Mouse (Mus musculus): ENCODE results near the gene Magi2. TPM values are rescaled to one million over a fixed set of nuclear protein-coding genes. Genes with fewer than 3 reads are reported as not detected.

Gene Magi2
- polyA plus RNA-seq, 1 experiment from 2014 or later, result 6.1 TPM

DNA sequence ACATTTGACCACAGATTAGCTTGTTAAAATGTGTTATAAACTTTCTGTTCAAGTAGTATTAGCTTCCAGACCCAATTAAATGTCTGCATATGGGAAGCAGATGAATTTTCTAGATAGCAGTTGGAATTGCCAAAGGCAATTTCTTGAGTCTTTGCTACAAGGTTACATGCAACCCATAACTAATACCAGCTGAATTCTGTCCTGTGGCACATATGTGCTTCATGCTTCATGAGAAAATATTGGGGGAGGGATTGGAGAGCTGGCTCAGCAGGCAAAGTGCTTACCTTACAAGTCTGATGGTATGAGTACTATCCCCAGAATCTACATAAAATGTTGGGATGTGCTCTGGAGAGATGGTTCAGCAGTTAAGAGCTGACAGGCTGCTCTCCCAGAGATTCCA, 499.4 kb downstream of the Magi2 start:
- Histone ChIP-seq H3K36me3 (ENCODE audit: control insufficient read depth, insufficient read depth, low read length) (no peaks in the 10 kb centered on the region), H3K27ac (ENCODE audit: low read depth, low read length) (no peak overlapping the region), H3K4me2 (ENCODE audit: low read depth) (no peak overlapping the region), H3K4me3 (ENCODE audit: low read depth, low read length) (no peak overlapping the region), H3K4me1 (ENCODE audit: control insufficient read depth, insufficient read depth, low read length) (no peaks in the 10 kb centered on the region), H3K27me3 (ENCODE audit: control insufficient read depth, insufficient read depth, low read length) (no peaks in the 10 kb centered on the region), H3K9ac (ENCODE audit: low read length) (no peak overlapping the region), H3K9me3 (ENCODE audit: control insufficient read depth, low read length) (no peaks in the 10 kb centered on the region)
- DNase-seq (ENCODE audit: low spot score) (no peak), ATAC-seq (ENCODE audit: insufficient read depth, low FRiP score, low TSS enrichment) (no peak)

DNA sequence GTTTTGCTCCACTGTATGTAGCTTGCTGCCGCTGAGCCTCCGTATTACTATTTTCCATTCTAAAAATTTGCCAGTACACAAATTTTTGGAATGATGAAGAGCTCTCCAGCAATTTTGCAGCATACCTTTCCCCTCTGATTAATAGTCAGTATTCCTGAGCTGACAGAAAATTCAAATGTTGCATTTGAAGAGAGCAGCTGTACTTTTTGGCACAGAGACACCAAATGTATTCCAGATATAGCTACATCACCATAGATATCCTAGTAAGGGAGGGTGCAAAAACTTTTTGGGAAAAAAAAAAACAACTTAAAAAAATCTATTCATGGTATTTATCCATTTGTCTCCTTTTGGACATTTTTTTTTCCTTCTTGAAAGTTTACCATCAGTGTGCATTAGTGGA, 518.5 kb downstream of the Magi2 start:
- Histone ChIP-seq H3K27ac (ENCODE audit: low read depth, low read length) (no peak overlapping the region), H3K4me3 (ENCODE audit: low read depth, low read length) (no peak overlapping the region), H3K4me1 (ENCODE audit: control insufficient read depth, insufficient read depth, low read length) (no peaks in the 10 kb centered on the region), H3K27me3 (ENCODE audit: control insufficient read depth, insufficient read depth, low read length) (no peaks in the 10 kb centered on the region), H3K9ac (ENCODE audit: low read length) (no peak overlapping the region), H3K4me2 (ENCODE audit: low read depth) (no peak overlapping the region), H3K9me3 (ENCODE audit: control insufficient read depth, low read length) (no peaks in the 10 kb centered on the region), H3K36me3 (ENCODE audit: control insufficient read depth, insufficient read depth, low read length) (no peaks in the 10 kb centered on the region)
- WGBS, result 95% methylated on average over 2 of the region's 2 CpGs
- no peak for DNase-seq (ENCODE audit: low spot score)
- ATAC-seq (ENCODE audit: insufficient read depth, low FRiP score, low TSS enrichment), result no peak

DNA sequence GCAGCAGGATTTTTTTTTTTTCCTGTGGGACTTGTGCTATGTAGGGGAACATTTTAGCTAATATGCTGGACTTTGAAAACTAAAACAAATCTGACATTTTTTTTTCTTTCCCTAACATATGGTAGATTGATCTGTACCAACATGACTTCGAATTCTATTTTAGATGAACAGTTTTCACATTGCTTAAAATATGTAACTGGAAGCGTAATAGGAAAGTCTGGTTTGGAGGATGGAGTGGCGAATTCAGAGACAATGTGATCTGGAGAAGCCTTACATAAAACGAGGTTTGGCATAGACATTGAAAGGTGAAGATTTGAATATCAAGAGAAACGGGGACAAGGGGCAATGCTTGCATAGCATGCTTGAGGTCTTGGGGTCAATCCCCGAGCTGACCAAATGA, 519.1 kb downstream of the Magi2 start:
- DNase-seq (ENCODE audit: low spot score), result no peak
- no peaks in the 10 kb centered on the region for H3K4me1 ChIP-seq (ENCODE audit: control insufficient read depth, insufficient read depth, low read length)
- no peak for ATAC-seq (ENCODE audit: insufficient read depth, low FRiP score, low TSS enrichment)
- H3K9ac ChIP-seq (ENCODE audit: low read length), result no peak overlapping the region
- no peak overlapping the region for H3K27ac ChIP-seq (ENCODE audit: low read depth, low read length)
- 60% methylated on average over 6 of the region's 6 CpGs for WGBS
- no peaks in the 10 kb centered on the region for H3K9me3 ChIP-seq (ENCODE audit: control insufficient read depth, low read length)
- H3K36me3 ChIP-seq (ENCODE audit: control insufficient read depth, insufficient read depth, low read length), result no peaks in the 10 kb centered on the region
- no peak overlapping the region for H3K4me3 ChIP-seq (ENCODE audit: low read depth, low read length)
- no peaks in the 10 kb centered on the region for H3K27me3 ChIP-seq (ENCODE audit: control insufficient read depth, insufficient read depth, low read length)
- no peak overlapping the region for H3K4me2 ChIP-seq (ENCODE audit: low read depth)

DNA sequence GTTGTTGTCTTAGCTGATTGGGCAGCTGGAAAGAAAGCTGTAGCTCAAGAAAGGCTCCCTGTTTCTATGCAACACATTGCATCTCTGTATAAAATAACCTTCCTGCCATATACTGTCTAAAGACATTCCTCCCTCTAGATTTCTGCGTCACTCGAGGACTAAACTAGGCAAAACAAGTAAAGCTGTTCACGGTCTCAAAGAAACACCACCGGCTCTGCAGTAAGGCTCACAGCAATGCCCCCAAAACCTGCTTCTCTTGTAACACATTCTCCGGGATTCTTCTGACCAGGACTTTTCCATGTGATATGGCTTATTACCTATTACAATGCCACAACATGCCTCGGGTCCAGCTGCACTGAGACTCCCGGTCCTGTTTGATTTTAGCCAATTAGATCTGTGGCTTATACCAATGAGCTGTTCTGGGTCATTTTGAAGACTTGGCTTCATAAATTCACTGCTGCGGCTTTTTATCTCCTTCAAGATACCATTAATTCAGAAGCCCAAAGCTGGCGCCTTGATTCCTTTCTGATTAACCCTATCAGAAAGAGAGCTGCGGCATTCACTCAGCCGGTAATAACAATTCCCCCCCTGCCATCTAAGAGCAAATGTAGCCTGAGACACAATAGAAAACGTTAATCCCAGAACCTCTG, 520.2 kb downstream of the Magi2 start:
- H3K27ac ChIP-seq (ENCODE audit: low read depth, low read length), result no peak overlapping the region
- no peaks in the 10 kb centered on the region for H3K9me3 ChIP-seq (ENCODE audit: control insufficient read depth, low read length)
- DNase-seq (ENCODE audit: low spot score), result no peak
- 61% methylated on average over 12 of the region's 12 CpGs for WGBS
- H3K4me2 ChIP-seq (ENCODE audit: low read depth), result no peak overlapping the region
- H3K9ac ChIP-seq (ENCODE audit: low read length), result no peak overlapping the region
- H3K4me3 ChIP-seq (ENCODE audit: low read depth, low read length), result no peak overlapping the region
- ATAC-seq (ENCODE audit: insufficient read depth, low FRiP score, low TSS enrichment), result peak; percentile 50; the same call in 1 of the 2 replicates
- no peaks in the 10 kb centered on the region for H3K36me3 ChIP-seq (ENCODE audit: control insufficient read depth, insufficient read depth, low read length)
- no peaks in the 10 kb centered on the region for H3K4me1 ChIP-seq (ENCODE audit: control insufficient read depth, insufficient read depth, low read length)
- H3K27me3 ChIP-seq (ENCODE audit: control insufficient read depth, insufficient read depth, low read length), result no peaks in the 10 kb centered on the region

DNA sequence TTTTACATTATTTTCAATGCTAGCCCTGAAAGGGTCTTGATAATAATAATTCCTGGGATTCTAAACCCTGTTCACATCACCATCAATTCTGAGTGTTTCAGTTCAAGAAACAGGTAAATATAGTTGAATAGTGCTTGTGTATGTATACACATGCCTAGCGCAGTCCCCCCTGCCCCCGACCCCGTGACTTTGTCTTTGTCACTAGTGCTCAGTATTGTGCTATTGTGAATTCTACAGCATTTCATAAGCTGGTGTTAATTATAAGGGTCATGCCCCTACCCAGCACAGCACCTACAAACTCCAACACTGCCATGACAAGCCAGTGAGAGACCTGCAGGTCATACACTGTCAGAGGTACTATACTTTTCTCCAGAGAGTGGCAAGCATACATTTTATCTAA, 520.8 kb downstream of the Magi2 start:
- no peaks in the 10 kb centered on the region for H3K9me3 ChIP-seq (ENCODE audit: control insufficient read depth, low read length)
- DNase-seq (ENCODE audit: low spot score) (no peak), ATAC-seq (ENCODE audit: insufficient read depth, low FRiP score, low TSS enrichment) (0 out of 2 replicates have a peak, but pooled peaks have one; percentile 35)
- no peaks in the 10 kb centered on the region for H3K27me3 ChIP-seq (ENCODE audit: control insufficient read depth, insufficient read depth, low read length)
- H3K27ac ChIP-seq (ENCODE audit: low read depth, low read length), result no peak overlapping the region
- H3K4me1 ChIP-seq (ENCODE audit: control insufficient read depth, insufficient read depth, low read length), result no peaks in the 10 kb centered on the region
- no peak overlapping the region for H3K4me3 ChIP-seq (ENCODE audit: low read depth, low read length)
- no peak overlapping the region for H3K4me2 ChIP-seq (ENCODE audit: low read depth)
- 72% methylated on average over 3 of the region's 3 CpGs for WGBS
- H3K9ac ChIP-seq (ENCODE audit: low read length), result no peak overlapping the region
- H3K36me3 ChIP-seq (ENCODE audit: control insufficient read depth, insufficient read depth, low read length), result no peaks in the 10 kb centered on the region

DNA sequence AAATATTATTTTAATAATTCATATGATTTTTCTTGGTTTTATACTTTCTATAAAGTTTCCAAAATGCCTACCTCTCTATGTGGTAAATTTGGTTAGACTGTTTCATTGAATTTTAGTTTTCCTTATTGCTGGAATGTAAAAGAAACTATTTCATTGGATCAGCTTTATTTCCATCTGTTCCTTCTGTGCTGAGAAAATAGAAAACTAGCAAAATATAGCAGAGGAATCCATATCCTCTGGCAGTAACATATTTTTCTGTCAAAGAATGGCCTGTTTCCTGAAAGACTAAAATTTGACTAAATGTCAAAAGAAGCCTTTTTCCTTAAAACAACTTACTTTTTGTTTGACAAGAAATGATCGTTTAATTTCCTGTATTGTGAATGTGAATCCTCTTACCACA, 552.4 kb downstream of the Magi2 start:
- no peak for ATAC-seq (ENCODE audit: insufficient read depth, low FRiP score, low TSS enrichment)

DNA sequence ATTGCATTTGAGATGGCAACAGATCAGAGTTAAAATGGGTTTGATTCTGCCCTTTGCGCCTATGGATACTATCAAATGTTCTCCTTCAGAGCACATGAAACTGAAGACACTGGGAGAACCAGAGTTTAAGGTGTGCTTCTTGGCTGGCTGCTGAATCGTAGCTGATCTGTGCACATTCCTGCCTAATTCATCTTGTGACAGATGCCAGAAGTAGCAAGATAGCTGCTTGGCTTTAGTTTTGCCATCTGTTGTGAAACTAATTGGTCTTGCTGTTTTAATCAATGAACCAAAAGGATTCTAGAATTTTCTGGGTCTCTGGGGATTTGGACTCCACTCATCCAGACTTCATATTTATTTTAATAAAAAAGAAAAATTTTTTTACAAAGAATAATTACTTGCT, 553.2 kb downstream of the Magi2 start:
- DNase-seq (ENCODE audit: low spot score) (no peak), ATAC-seq (ENCODE audit: insufficient read depth, low FRiP score, low TSS enrichment) (no peak)
- Histone ChIP-seq H3K4me3 (ENCODE audit: low read depth, low read length) (no peak overlapping the region), H3K27me3 (ENCODE audit: control insufficient read depth, insufficient read depth, low read length) (no peaks in the 10 kb centered on the region), H3K36me3 (ENCODE audit: control insufficient read depth, insufficient read depth, low read length) (no peaks in the 10 kb centered on the region), H3K27ac (ENCODE audit: low read depth, low read length) (no peak overlapping the region), H3K4me1 (ENCODE audit: control insufficient read depth, insufficient read depth, low read length) (no peaks in the 10 kb centered on the region), H3K4me2 (ENCODE audit: low read depth) (no peak overlapping the region), H3K9me3 (ENCODE audit: control insufficient read depth, low read length) (no peaks in the 10 kb centered on the region), H3K9ac (ENCODE audit: low read length) (no peak overlapping the region)
- WGBS, result 71% methylated on average over 2 of the region's 2 CpGs

More for the DNA sequence above, 552.4 kb downstream of the Magi2 start:
- Histone ChIP-seq H3K4me2 (ENCODE audit: low read depth) (no peak overlapping the region), H3K4me3 (ENCODE audit: low read depth, low read length) (no peak overlapping the region), H3K9ac (ENCODE audit: low read length) (no peak overlapping the region), H3K4me1 (ENCODE audit: control insufficient read depth, insufficient read depth, low read length) (no peaks in the 10 kb centered on the region), H3K36me3 (ENCODE audit: control insufficient read depth, insufficient read depth, low read length) (no peaks in the 10 kb centered on the region), H3K9me3 (ENCODE audit: control insufficient read depth, low read length) (no peaks in the 10 kb centered on the region), H3K27me3 (ENCODE audit: control insufficient read depth, insufficient read depth, low read length) (no peaks in the 10 kb centered on the region), H3K27ac (ENCODE audit: low read depth, low read length) (no peak overlapping the region)
- WGBS, result 91% methylated on average over 1 of the region's 1 CpGs
- no peak for DNase-seq (ENCODE audit: low spot score)

DNA sequence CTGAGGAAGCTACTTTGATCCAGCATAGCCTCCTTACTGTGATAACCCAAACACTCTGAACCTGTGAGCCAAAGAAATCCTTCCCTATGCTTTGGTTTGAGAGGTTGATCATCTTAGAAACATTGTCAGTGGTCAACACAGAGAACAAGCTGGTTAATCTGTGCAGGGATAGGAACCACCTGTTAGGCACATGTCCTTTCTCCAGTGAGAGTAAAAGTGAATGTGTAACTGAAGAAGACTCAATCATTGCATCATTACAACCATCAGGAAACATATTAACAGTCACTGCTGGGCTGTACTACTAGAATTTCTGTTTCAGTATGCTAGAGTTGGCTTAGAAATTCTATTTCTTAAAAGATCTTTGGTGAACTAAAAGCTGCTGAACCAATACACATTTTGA, 558.5 kb downstream of the Magi2 start:
- Histone ChIP-seq H3K9me3 (ENCODE audit: control insufficient read depth, low read length) (no peaks in the 10 kb centered on the region), H3K9ac (ENCODE audit: low read length) (no peak overlapping the region), H3K27ac (ENCODE audit: low read depth, low read length) (no peak overlapping the region), H3K4me3 (ENCODE audit: low read depth, low read length) (no peak overlapping the region), H3K4me1 (ENCODE audit: control insufficient read depth, insufficient read depth, low read length) (no peaks in the 10 kb centered on the region), H3K27me3 (ENCODE audit: control insufficient read depth, insufficient read depth, low read length) (no peaks in the 10 kb centered on the region), H3K4me2 (ENCODE audit: low read depth) (no peak overlapping the region), H3K36me3 (ENCODE audit: control insufficient read depth, insufficient read depth, low read length) (no peaks in the 10 kb centered on the region)
- DNase-seq (ENCODE audit: low spot score) (no peak), ATAC-seq (ENCODE audit: insufficient read depth, low FRiP score, low TSS enrichment) (no peak)

DNA sequence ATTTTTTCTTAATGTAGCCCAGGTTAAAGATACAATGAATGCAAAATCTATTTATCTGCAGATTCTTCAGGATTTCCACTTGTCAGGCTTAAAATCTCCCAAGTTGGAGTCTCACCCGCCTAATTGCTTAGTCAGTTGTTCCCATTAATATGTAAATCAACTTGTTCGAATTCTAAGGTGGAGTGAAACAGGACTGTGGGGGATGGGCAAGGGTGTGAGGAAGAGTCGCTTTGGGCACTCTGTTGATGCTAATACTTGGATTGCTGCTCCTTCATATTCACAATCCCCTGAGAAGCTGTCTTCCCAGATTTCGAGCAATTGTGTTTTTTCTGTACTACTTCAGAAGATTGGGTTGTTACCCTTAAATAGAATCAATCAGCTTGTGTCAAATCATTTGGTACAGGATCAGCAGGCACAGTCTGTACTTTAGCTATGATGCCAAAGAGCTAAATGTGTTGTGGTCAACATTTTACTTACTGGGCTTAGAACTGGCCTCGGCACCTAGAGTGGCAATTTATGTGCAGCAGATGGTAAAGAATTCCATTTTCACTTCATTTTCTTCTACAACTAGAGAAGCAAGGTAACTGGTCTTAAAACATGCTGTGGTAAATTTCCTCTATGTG, 560.8 kb downstream of the Magi2 start:
- Histone ChIP-seq H3K27ac (ENCODE audit: low read depth, low read length) (no peak overlapping the region), H3K4me3 (ENCODE audit: low read depth, low read length) (no peak overlapping the region), H3K4me2 (ENCODE audit: low read depth) (no peak overlapping the region), H3K27me3 (ENCODE audit: control insufficient read depth, insufficient read depth, low read length) (no peaks in the 10 kb centered on the region), H3K36me3 (ENCODE audit: control insufficient read depth, insufficient read depth, low read length) (no peaks in the 10 kb centered on the region), H3K9me3 (ENCODE audit: control insufficient read depth, low read length) (no peaks in the 10 kb centered on the region), H3K4me1 (ENCODE audit: control insufficient read depth, insufficient read depth, low read length) (no peaks in the 10 kb centered on the region), H3K9ac (ENCODE audit: low read length) (no peak overlapping the region)
- 36% methylated on average over 5 of the region's 5 CpGs for WGBS
- peak; percentile 67; the same call in 1 of the 2 replicates for ATAC-seq (ENCODE audit: insufficient read depth, low FRiP score, low TSS enrichment)
- DNase-seq (ENCODE audit: low spot score), result no peak
